Mouse (Mus musculus) forebrain, postnatal 0 days (tissue): ENCODE data around the gene St3gal3. TPM values are rescaled to one million over a fixed set of nuclear protein-coding genes. Genes with fewer than 3 reads are reported as not detected.

Source experiments
- ATAC-seq: fragments of 200-750 bp; cut with Nextera tagmentation; 2 replicates; pipeline ENCODE4 v1.8.0; 2017; ENCODE audit warnings: mild to moderate bottlenecking, moderate library complexity
- DNase-seq: peaks from one replicate; pipeline ENCODE4 v3.0.0-alpha.2; 2015
- H3K27ac ChIP-seq: fragments of 300-500 bp; sonication (generic); 2 replicates; pipeline ENCODE4 v1.5.1; 2014; ENCODE audit warnings: low read depth, mild to moderate bottlenecking, antibody characterized with exemption, low read length, moderate library complexity, mixed read lengths
- H3K27me3 ChIP-seq: fragments of 300-500 bp; sonication (generic); 2 replicates; pipeline ENCODE4 v1.6.1; 2014; ENCODE audit warnings: mild to moderate bottlenecking, low read length, mixed read lengths; ENCODE audit not compliant: insufficient read depth
- H3K36me3 ChIP-seq: fragments of 300-500 bp; sonication (generic); 2 replicates; pipeline ENCODE4 v1.6.1; 2014; ENCODE audit warnings: mild to moderate bottlenecking, moderate library complexity; ENCODE audit not compliant: insufficient read depth
- H3K4me1 ChIP-seq: fragments of 300-500 bp; sonication (generic); 2 replicates; pipeline ENCODE4 v1.6.1; 2014; ENCODE audit warnings: antibody characterized with exemption; ENCODE audit not compliant: insufficient read depth
- H3K4me2 ChIP-seq: fragments of 300-500 bp; sonication (generic); 2 replicates; pipeline ENCODE4 v1.6.1; 2014; ENCODE audit warnings: low read depth, mild to moderate bottlenecking, moderate library complexity
- H3K4me3 ChIP-seq: fragments of 300-500 bp; sonication (generic); 2 replicates; pipeline ENCODE4 v1.5.1; 2014; ENCODE audit warnings: low read depth, low read length, mixed read lengths
- H3K9ac ChIP-seq: fragments of 300-500 bp; sonication (generic); 2 replicates; pipeline ENCODE4 v1.6.1; 2014; ENCODE audit warnings: mild to moderate bottlenecking
- H3K9me3 ChIP-seq: fragments of 300-500 bp; sonication (generic); 2 replicates; pipeline ENCODE4 v1.6.1; 2016; ENCODE audit warnings: low read length
- CTCF ChIP-seq: sonication (generic); IDR thresholded peaks from 2 replicates; pipeline ENCODE4 v1.5.1; 2016; ENCODE audit warnings: antibody characterized with exemption, control low read depth, low read depth
- WGBS: fragments of 180-500 bp; shearing (Covaris S2); extraction: QIAGEN DNeasy Blood & Tissue Kit; methylation state at CpG from one replicate; pipeline ENCODE4 v1.1.7; 2014; 5-methylcytosine and 5-hydroxymethylcytosine counted together
- polyA plus RNA-seq: library from polyadenylated mRNA; unstranded; fragments of >200 nt; fragmentation: Nextera tagmentation; extraction: Ambion mirVana; gene quantifications from 2 replicates; pipeline ENCODE4 v1.2.1, GENCODE M21; 2015
- total RNA-seq: library from RNA; depleted of rRNA; stranded (reverse); fragments of >200 nt; gene quantifications from 2 replicates; pipeline ENCODE4 v1.2.3, GENCODE M21; 2014

The St3gal3 gene
- total and polyA plus RNA-seq, 2 experiments from 2014 or later: 11.2 to 36.1 TPM

DNA sequence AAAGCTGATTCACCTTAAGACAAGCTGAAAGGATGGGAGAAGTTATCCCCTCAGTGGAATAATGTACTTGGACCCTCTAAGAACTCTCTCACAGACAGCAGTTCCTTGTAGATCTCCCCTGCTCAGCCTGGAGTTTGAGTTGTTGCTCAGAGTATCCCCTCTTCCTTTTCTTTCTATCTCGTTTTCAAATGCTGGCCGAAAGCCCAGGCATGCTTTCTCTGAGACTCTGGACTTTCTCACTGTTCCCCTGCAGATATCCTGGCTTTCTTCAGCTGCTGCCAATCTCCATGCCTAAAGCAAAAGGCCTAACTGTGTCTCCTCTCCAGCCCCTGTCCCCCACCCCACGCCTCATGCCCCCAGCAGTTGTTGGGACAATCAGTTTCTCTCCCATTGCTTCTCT, 216.5 kb downstream of the St3gal3 start:
- Histone ChIP-seq H3K4me3 (no peak overlapping the region), H3K27ac (no peak overlapping the region), H3K36me3 (no peaks in the 10 kb centered on the region), H3K27me3 (no peaks in the 10 kb centered on the region), H3K9me3 (no peaks in the 10 kb centered on the region), H3K4me2 (no peak overlapping the region), H3K4me1 (peaks cover 7% of the 10 kb centered on the region), H3K9ac (no peak overlapping the region)
- ATAC-seq (no peak), DNase-seq (no peak)
- WGBS: 50% methylated on average over 3 of the region's 3 CpGs
- TF ChIP-seq CTCF: no peak

DNA sequence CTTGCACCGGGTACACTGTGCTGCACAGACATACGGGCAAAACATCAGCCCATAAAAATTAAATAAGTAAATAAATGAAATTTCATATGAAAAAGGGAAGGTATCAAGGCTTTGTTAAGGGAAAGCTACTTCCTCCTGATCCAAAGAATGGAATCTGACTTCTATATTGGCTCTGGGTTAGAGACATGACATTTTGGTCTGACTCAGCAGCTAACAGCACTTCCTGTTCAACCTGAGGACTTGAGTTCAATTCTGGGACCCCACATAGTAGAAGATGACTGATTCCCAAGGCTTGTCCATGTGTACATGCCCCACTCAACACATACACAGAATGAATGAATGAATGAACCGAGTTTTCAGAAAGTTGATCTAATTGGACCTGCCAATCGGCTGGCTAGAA, 216.9 kb downstream of the St3gal3 start:
- H3K36me3 ChIP-seq: no peaks in the 10 kb centered on the region
- no peak for TF ChIP-seq CTCF
- H3K27ac ChIP-seq: no peak overlapping the region
- H3K9ac ChIP-seq: no peak overlapping the region
- no peak overlapping the region for H3K4me3 ChIP-seq
- no peak for ATAC-seq
- H3K27me3 ChIP-seq: no peaks in the 10 kb centered on the region
- no peak for DNase-seq
- 90% methylated on average over 4 of the region's 4 CpGs for WGBS
- H3K4me1 ChIP-seq: peaks cover 12% of the 10 kb centered on the region
- no peak overlapping the region for H3K4me2 ChIP-seq
- H3K9me3 ChIP-seq: no peaks in the 10 kb centered on the region

DNA sequence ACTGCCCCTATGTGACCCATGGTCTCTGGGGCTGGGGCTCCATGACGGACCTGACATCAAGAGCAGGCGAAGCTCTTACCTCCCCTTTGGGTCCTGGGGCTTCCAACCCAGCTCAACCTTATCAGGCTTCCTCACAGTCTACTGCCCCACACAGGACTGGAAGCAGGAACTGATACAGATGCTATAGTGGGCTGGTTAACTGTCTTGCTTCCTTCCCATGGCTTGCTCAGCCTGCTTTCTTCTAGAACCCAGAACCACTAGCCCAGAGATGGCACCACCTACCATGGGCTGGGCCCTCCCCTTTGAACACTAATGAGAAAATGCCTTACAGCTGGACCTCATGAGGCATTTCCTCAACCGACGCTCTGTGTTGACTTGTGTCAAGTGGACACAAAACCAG, 217.3 kb downstream of the St3gal3 start:
- no peak for TF ChIP-seq CTCF

DNA sequence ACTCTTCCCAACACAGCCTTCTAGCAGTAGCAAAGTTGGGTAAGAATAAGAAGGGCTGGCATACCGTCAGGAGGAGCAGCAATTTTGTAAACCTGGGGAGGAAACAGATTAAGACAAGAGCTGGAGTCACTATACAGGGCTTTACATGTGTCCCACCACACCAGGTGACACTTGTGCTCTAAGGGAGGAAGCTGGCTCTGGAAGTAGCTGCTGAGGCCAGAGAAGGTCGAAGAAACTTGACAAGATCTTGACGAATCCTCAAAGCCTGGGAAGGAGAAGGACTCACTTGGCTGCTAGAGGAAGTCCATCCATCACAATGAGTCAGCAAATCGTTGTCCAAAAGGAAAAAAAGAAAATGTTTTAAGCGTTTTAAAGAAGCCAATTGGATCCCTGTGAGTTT, 218.3 kb downstream of the St3gal3 start:
- no peak overlapping the region for H3K9ac ChIP-seq
- peak overlapping the region; percentile 100; the same call in 1 of the 2 replicates for H3K4me2 ChIP-seq
- DNase-seq: no peak
- peaks cover 14% of the 10 kb centered on the region for H3K4me1 ChIP-seq
- H3K27ac ChIP-seq: no peak overlapping the region
- no peak for TF ChIP-seq CTCF
- 91% methylated on average over 5 of the region's 5 CpGs for WGBS
- no peak for ATAC-seq
- no peaks in the 10 kb centered on the region for H3K27me3 ChIP-seq
- H3K4me3 ChIP-seq: no peak overlapping the region
- H3K9me3 ChIP-seq: no peaks in the 10 kb centered on the region
- H3K36me3 ChIP-seq: peaks cover 11% of the 10 kb centered on the region; the same call in 1 of the 2 replicates

More for the DNA sequence above, 217.3 kb downstream of the St3gal3 start:
- Histone ChIP-seq H3K9ac (no peak overlapping the region), H3K4me3 (no peak overlapping the region), H3K9me3 (no peaks in the 10 kb centered on the region), H3K36me3 (0 out of 2 replicates have a peak, but pooled peaks cover 2% of the 10 kb centered on the region), H3K4me2 (no peak overlapping the region), H3K27me3 (no peaks in the 10 kb centered on the region), H3K4me1 (peaks cover 14% of the 10 kb centered on the region), H3K27ac (no peak overlapping the region)
- ATAC-seq (no peak), DNase-seq (no peak)
- 93% methylated on average over 4 of the region's 4 CpGs for WGBS

DNA sequence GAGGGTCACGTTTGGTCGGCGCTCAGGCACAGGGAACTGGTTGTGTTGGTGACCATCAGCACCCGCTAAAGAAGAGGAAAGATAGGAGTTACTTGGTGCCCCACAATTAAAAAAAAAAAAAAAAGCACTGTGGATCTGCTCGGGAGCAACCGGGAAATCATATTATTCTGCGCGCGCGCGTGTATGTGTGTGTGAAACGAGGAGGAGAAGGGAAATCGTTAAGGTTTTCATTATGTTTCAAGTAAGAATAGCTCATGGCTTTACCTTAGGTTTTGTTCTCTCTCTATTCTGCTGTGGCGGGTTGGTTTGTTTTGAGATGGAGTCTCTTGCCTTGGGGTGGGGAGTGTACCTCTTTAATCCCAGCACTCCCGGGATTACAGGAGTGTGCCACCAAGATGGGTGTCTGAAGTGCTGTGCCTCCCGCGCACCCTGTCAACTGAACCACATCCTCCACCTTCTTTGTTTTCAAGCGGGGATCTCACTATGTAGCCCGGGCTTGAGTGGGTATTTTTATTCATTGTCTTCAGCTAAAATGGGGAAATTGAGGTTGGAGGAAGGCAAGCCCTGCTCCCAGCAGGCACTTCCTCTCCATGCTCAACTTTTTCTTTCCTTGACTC, 219.1 kb downstream of the St3gal3 start:
- Histone ChIP-seq H3K27ac (peak overlapping the region; percentile 83), H3K4me1 (peaks cover 20% of the 10 kb centered on the region), H3K27me3 (no peaks in the 10 kb centered on the region), H3K4me3 (peak overlapping the region; percentile 57), H3K9ac (peak overlapping the region; percentile 65), H3K9me3 (no peaks in the 10 kb centered on the region), H3K4me2 (peak overlapping the region; percentile 100), H3K36me3 (peaks cover 16% of the 10 kb centered on the region; the same call in 1 of the 2 replicates)
- ATAC-seq: no peak; the same call in 1 of the 2 replicates
- no peak for DNase-seq
- no peak for TF ChIP-seq CTCF
- 4% methylated on average over 19 of the region's 19 CpGs for WGBS

DNA sequence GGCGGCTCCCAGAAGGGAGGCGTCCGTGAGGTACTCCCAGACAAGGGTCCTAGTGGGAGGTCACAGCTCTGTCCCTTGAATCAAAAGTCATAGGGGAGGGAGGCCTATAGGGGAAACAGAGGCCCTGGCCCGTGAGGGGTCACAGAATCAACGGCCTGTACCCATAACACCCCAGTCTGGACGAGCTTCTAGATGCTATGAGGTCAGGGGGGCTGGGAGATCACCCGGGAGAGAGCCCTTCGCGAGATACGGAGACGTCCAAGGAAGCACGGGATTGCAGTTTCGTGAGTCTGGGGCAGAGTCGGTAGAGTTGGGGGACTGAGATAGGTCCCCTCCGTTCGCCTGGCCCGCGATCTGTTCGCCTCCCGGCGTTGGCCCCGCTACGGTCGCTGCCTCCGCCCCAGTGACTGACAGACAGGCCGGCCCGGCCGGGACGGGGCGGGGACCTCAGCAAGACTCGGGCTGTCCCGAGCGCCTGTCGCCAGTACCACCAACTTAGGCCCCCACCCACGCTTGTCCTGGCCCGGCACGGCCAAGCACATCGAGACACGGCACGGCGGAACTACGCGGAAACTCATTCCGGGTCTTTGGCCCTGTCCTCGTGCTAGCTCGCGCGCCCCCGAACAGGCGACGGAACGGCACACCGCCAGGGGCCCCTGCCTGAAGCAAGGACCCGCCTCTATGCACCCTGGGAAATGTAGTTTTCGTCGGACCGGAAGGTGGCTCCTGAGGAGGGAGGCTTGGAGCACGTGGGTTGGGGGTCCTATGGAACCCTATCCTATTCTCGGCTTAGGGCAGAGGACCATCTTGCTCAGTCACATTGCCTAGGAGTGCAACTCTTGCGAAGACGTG, 219.9 kb downstream of the St3gal3 start, which contains the start of gene Ipo13:
TSS of gene Ipo13 (minus strand) at position 409 of the 852 bp plus-strand sequence.
- TF ChIP-seq CTCF: peak; percentile 60
- ATAC-seq: peak; percentile 99
- under 1% methylated on average over 61 of the region's 61 CpGs for WGBS

DNA sequence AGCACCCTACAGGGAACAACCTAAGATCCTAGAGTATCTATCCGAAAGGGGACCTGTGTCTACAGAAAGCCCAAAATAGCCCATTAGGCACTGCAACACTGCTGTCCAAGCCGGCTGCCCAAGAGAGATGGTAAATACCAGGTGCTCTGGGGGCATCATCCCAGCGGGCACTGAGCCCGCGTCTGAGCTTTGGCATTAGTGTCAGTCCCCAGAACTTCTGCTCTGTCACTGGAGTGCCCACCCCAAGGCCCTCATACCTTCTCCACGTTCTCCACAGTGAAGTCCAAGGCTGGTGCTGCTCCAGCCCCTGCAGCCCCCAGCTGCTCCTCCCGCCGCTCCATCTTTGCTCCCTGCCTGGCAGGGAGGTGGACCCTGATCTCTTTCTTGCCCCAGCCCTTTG, 220.7 kb downstream of the St3gal3 start:
- Histone ChIP-seq H3K9me3 (no peaks in the 10 kb centered on the region), H3K27ac (peak overlapping the region; percentile 83; the same call in 1 of the 2 replicates), H3K4me3 (peak overlapping the region; percentile 57), H3K36me3 (peaks cover 16% of the 10 kb centered on the region; the same call in 1 of the 2 replicates), H3K9ac (peak overlapping the region; percentile 65), H3K4me1 (peaks cover 28% of the 10 kb centered on the region), H3K4me2 (peak overlapping the region; percentile 100), H3K27me3 (no peaks in the 10 kb centered on the region)
- DNase-seq (no peak), ATAC-seq (no peak)
- no peak for TF ChIP-seq CTCF
- WGBS: 8% methylated on average over 8 of the region's 8 CpGs

More for the DNA sequence above, 219.9 kb downstream of the St3gal3 start, which contains the start of gene Ipo13:
- Histone ChIP-seq H3K9me3 (no peaks in the 10 kb centered on the region), H3K4me3 (peak within 1 kb of the TSS; percentile 57), H3K4me1 (peaks cover 24% of the 10 kb centered on the region), H3K36me3 (peaks cover 16% of the 10 kb centered on the region; the same call in 1 of the 2 replicates), H3K4me2 (peak within 1 kb of the TSS; percentile 100), H3K27me3 (no peaks in the 10 kb centered on the region), H3K27ac (peak within 1 kb of the TSS; percentile 83), H3K9ac (peak within 1 kb of the TSS; percentile 65)
- DNase-seq: peak; percentile 96
